Mouse (Mus musculus) forebrain, embryonic 16.5 days (tissue): ENCODE results near the gene Parp8. TPM values are rescaled to one million over a fixed set of nuclear protein-coding genes. Genes with fewer than 3 reads are reported as not detected.

Source experiments
- ATAC-seq: fragments of 200-750 bp; cut with Nextera tagmentation; 2 replicates; pipeline ENCODE4 v1.8.0; 2017; ENCODE audit warnings: mild to moderate bottlenecking, moderate library complexity
- H3K27ac ChIP-seq: fragments of 300-500 bp; sonication (generic); 2 replicates; pipeline ENCODE4 v1.5.1; 2014; ENCODE audit warnings: low read length, control low read depth
- H3K27me3 ChIP-seq: fragments of 300-500 bp; sonication (generic); replicated peaks from 2 replicates; pipeline ENCODE4 v1.6.1; 2014; ENCODE audit warnings: low read length; ENCODE audit not compliant: control insufficient read depth, insufficient read depth
- H3K36me3 ChIP-seq: fragments of 300-500 bp; sonication (generic); 2 replicates; pipeline ENCODE4 v1.6.1; 2014; ENCODE audit not compliant: control insufficient read depth, insufficient read depth
- H3K4me1 ChIP-seq: fragments of 300-500 bp; sonication (generic); replicated peaks from 2 replicates; pipeline ENCODE4 v1.6.1; 2014; ENCODE audit warnings: low read length; ENCODE audit not compliant: control insufficient read depth, insufficient read depth
- H3K4me2 ChIP-seq: fragments of 300-500 bp; sonication (generic); 2 replicates; pipeline ENCODE4 v1.6.1; 2014; ENCODE audit warnings: mild to moderate bottlenecking, low read length, control low read depth
- H3K4me3 ChIP-seq: fragments of 300-500 bp; sonication (generic); replicated peaks from 2 replicates; pipeline ENCODE4 v1.5.1; 2014; ENCODE audit warnings: mild to moderate bottlenecking, low read length, control low read depth
- H3K9ac ChIP-seq: fragments of 300-500 bp; sonication (generic); replicated peaks from 2 replicates; pipeline ENCODE4 v1.6.1; 2014; ENCODE audit warnings: low read depth, low read length, control low read depth
- H3K9me3 ChIP-seq: fragments of 300-500 bp; sonication (generic); 2 replicates; pipeline ENCODE4 v1.6.1; 2016; ENCODE audit warnings: low read length; ENCODE audit not compliant: control insufficient read depth
- WGBS: fragments of 180-500 bp; shearing (Covaris S2); extraction: QIAGEN DNeasy Blood & Tissue Kit; methylation state at CpG from one replicate; pipeline ENCODE4 v1.1.7; 2014; 5-methylcytosine and 5-hydroxymethylcytosine counted together
- polyA plus RNA-seq: library from polyadenylated mRNA; unstranded; fragments of >200 nt; fragmentation: Nextera tagmentation; extraction: Ambion mirVana; gene quantifications from 2 replicates; pipeline ENCODE4 v1.2.1, GENCODE M21; 2015

Parp8 gene
- polyA plus RNA-seq, 1 experiment from 2014 or later = 24.1 TPM

- H3K4me3 ChIP-seq = no peak overlapping the region
- H3K27me3 ChIP-seq = no peaks in the 10 kb centered on the region
- H3K27ac ChIP-seq = no peak overlapping the region
- ATAC-seq = no peak
- no peak overlapping the region for H3K4me2 ChIP-seq
- no peak overlapping the region for H3K9ac ChIP-seq
- H3K36me3 ChIP-seq = no peaks in the 10 kb centered on the region
- WGBS = 52% methylated on average over 7 of the region's 7 CpGs
- H3K4me1 ChIP-seq = no peaks in the 10 kb centered on the region
- no peaks in the 10 kb centered on the region for H3K9me3 ChIP-seq
Measured at GRCm38 (mm10) chr13:116958776-116959589, 66.4 kb downstream of the Parp8 start.

DNA sequence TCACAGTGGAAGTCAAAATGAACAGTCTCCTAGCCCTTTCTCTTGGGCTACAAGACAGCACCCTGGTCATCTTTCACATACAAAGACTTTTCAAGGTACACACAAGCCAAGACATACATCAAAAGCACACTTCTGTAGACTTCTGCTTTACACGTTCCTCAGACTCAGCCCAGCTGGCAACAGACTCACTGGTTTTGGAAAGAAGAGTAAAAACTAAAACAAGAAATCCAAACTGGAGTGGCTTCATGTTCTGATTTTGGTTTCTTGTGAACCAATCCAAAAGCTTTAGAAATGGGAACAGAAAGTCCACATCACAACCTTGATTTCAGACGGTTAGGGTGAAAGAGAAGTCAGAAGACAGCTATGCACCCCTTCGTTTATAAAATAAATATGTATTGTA, 67.8 kb downstream of the Parp8 start:
- Histone ChIP-seq H3K4me3 (no peak overlapping the region), H3K4me1 (no peaks in the 10 kb centered on the region), H3K36me3 (no peaks in the 10 kb centered on the region), H3K9ac (no peak overlapping the region), H3K27ac (no peak overlapping the region), H3K9me3 (no peaks in the 10 kb centered on the region), H3K27me3 (no peaks in the 10 kb centered on the region), H3K4me2 (no peak overlapping the region)
- 81% methylated on average over 3 of the region's 3 CpGs for WGBS
- no peak for ATAC-seq

DNA sequence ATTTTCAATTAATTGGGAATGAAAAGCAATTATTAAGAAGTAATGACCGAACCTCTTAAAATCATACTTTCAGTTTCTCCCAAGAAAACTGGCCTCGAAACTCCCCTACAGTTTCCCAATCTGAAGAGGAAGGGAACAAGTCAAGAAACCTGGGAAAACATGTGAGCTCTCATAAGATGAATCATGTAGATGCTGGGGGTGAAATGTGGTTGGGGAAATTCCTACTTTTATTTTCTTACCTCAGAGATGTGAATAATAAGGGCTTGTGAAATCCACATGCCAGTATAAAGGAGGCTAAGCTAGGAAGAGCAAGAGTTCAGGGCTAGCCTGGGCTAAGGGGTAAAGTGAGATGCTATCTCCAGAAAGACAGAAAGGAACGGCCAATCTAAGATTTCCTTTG, 74.0 kb downstream of the Parp8 start:
- Histone ChIP-seq H3K4me1 (no peaks in the 10 kb centered on the region), H3K36me3 (no peaks in the 10 kb centered on the region), H3K9me3 (no peaks in the 10 kb centered on the region), H3K9ac (no peak overlapping the region), H3K27ac (no peak overlapping the region), H3K4me2 (no peak overlapping the region), H3K4me3 (no peak overlapping the region), H3K27me3 (no peaks in the 10 kb centered on the region)
- no peak for ATAC-seq
- 98% methylated on average over 3 of the region's 3 CpGs for WGBS

DNA sequence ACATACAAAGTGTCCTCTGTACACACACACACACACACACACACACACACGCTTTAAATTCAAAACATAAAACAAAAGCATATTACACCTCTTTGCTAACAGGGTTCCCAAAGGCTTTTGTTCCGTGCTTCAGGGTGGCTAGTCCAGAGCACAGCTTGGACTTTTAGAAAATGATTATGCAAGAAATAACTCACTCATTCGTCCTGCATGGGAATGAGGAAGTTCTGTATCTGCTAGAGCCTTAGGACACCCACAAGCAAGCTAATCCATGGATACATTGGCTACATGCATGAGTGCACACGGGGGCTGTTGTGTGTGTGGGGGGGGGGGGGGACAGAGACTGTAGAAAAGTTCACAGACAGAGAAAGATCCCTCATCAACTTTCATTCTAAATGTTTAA, 75.8 kb downstream of the Parp8 start:
- H3K36me3 ChIP-seq = no peaks in the 10 kb centered on the region
- no peak overlapping the region for H3K9ac ChIP-seq
- no peak overlapping the region for H3K4me3 ChIP-seq
- H3K27me3 ChIP-seq = no peaks in the 10 kb centered on the region
- H3K4me2 ChIP-seq = no peak overlapping the region
- no peaks in the 10 kb centered on the region for H3K4me1 ChIP-seq
- WGBS = 69% methylated on average over 4 of the region's 4 CpGs
- no peak for ATAC-seq
- H3K9me3 ChIP-seq = no peaks in the 10 kb centered on the region
- no peak overlapping the region for H3K27ac ChIP-seq

DNA sequence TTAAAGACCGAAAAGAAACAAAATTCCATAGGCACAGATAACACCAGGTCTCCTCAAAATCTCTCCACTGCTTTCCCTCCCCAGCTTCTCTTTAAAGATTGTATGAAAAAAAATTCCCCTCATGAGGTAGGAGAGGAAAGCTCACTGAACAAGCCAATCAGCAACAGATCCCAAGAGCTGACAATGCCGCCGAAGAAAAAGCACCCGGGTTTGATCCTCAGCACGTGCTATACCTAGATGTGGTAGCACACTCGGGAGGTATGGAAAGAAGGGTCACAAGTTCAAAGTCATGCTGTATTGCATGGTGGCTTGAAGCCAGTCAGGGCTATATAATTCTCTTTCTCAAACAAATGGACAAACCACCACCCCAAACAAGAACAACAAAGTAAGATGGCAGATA, 76.3 kb downstream of the Parp8 start:
- Histone ChIP-seq H3K4me2 (no peak overlapping the region), H3K9me3 (no peaks in the 10 kb centered on the region), H3K4me3 (no peak overlapping the region), H3K27me3 (no peaks in the 10 kb centered on the region), H3K27ac (no peak overlapping the region), H3K36me3 (no peaks in the 10 kb centered on the region), H3K4me1 (no peaks in the 10 kb centered on the region), H3K9ac (no peak overlapping the region)
- no peak for ATAC-seq
- 91% methylated on average over 6 of the region's 6 CpGs for WGBS

- Histone ChIP-seq H3K4me2 (no peak overlapping the region), H3K27me3 (no peaks in the 10 kb centered on the region), H3K4me1 (no peaks in the 10 kb centered on the region), H3K27ac (no peak overlapping the region), H3K9me3 (no peaks in the 10 kb centered on the region), H3K4me3 (no peak overlapping the region), H3K9ac (no peak overlapping the region), H3K36me3 (no peaks in the 10 kb centered on the region)
- ATAC-seq = no peak
- 54% methylated on average over 5 of the region's 5 CpGs for WGBS
Measured at GRCm38 (mm10) chr13:116948299-116948659, 77.1 kb downstream of the Parp8 start.

DNA sequence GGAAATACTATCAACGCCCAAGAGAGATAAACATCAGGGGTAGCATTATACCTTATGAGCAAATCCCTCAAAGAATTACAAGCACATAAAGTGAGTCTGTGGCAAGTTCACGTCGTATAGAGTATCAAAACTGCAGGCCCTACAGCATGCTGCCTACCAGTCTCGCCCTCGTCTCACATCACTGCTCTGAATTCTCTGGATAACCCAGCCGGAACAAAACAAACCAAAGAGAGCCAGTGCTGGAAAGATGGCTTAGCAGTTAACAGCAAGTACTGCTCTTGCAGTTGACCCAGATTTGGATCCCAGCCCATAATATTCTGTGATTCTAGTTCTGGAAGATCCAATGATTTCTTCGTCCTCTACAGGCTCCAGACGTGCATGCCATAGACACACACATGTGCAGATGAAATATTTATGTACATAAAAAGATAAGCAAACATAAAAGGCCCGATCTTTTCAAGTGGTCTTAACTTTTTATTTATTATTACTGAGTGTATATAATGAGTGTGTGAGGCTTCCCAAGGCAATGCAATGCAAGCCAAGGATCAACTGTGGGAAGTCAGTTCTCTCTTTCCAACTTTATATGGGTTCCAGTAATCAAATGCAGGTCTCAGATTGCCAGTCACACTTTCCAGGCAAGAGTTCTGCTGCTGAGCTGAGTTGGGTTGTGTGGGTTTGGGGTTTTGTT, 77.6 kb downstream of the Parp8 start:
- H3K4me1 ChIP-seq = no peaks in the 10 kb centered on the region
- no peaks in the 10 kb centered on the region for H3K9me3 ChIP-seq
- H3K27ac ChIP-seq = no peak overlapping the region
- H3K4me2 ChIP-seq = no peak overlapping the region
- no peak overlapping the region for H3K9ac ChIP-seq
- no peak overlapping the region for H3K4me3 ChIP-seq
- no peak for ATAC-seq
- 86% methylated on average over 9 of the region's 9 CpGs for WGBS
- H3K36me3 ChIP-seq = no peaks in the 10 kb centered on the region
- H3K27me3 ChIP-seq = no peaks in the 10 kb centered on the region

DNA sequence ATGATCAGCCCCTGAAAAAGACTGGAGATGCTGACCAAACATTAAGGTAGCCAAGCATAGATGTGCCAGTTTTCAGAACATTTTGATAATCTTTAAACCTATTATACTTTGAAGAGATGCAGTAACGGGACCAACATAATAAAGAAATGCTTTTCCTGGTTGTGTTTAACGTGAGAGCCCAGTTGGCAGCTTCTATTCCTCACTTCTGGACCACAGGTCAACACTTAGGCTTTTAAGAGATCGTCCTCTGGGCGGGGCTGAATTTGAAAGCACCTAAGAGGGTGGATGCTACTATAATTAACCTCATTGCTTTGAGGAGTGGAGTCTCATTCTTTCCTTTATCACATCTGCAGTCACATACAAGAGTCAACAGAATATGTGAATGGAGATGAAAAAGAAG, 78.8 kb downstream of the Parp8 start:
- no peaks in the 10 kb centered on the region for H3K27me3 ChIP-seq
- H3K4me2 ChIP-seq = no peak overlapping the region
- no peaks in the 10 kb centered on the region for H3K36me3 ChIP-seq
- no peak overlapping the region for H3K4me3 ChIP-seq
- no peak overlapping the region for H3K27ac ChIP-seq
- H3K4me1 ChIP-seq = no peaks in the 10 kb centered on the region
- 73% methylated on average over 4 of the region's 4 CpGs for WGBS
- ATAC-seq = no peak
- H3K9ac ChIP-seq = no peak overlapping the region
- no peaks in the 10 kb centered on the region for H3K9me3 ChIP-seq

DNA sequence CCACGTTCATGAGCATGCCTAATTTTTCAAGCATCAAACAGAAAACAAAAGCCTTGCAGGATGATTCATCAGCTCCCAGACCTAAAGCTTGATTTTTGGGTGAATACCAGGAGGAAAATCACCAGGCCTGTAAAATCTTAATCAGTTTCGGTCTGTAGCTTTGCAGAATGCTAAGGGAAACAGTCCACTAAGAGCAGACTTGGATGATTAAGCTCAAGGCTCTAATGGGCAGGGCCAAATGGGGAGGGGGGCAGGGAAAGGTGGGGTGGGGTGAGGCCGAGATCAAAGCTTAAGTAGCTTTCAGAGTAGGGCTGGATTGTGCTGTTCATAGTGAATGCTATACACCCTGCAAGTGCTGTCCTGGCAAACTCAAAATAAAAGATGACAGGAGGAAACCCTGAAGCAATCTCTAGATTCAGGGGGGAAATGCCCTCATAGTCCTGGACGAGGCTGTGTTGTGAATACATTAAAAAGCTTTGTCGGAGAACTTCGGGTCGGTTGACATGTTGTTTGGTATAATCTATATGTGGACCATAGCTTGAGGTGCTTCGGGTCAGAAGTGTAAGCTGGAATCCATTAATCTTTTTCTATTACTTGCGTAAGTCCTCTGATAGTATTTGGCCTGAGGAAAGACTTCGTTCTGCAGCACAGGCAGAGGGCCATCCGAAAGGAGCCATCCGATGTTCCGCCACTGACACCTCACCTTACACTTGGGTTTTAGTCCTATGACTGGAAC, 83.9 kb downstream of the Parp8 start:
- no peak overlapping the region for H3K4me2 ChIP-seq
- H3K9ac ChIP-seq = no peak overlapping the region
- WGBS = 62% methylated on average over 13 of the region's 13 CpGs
- no peaks in the 10 kb centered on the region for H3K27me3 ChIP-seq
- no peaks in the 10 kb centered on the region for H3K36me3 ChIP-seq
- H3K4me3 ChIP-seq = no peak overlapping the region
- ATAC-seq = peak; percentile 35; the same call in 1 of the 2 replicates
- H3K27ac ChIP-seq = no peak overlapping the region
- no peaks in the 10 kb centered on the region for H3K9me3 ChIP-seq
- no peaks in the 10 kb centered on the region for H3K4me1 ChIP-seq
